Mouse (Mus musculus): ENCODE data around the gene Pnpo.

Pnpo gene

GRCm38 (mm10) chr11:96969746-96970145 is 26.0 kb upstream of the Pnpo start:
- DNase-seq (ENCODE audit: low spot score), result no peak

- no peak for DNase-seq (ENCODE audit: low spot score)
These were observed 25.5 kb upstream of the Pnpo start for GRCm38 (mm10) chr11:96969280-96969722.

GRCm38 (mm10) chr11:96968476-96968875 is 24.7 kb upstream of the Pnpo start:
- no peak for DNase-seq (ENCODE audit: low spot score)

GRCm38 (mm10) chr11:96967544-96968269 is 23.9 kb upstream of the Pnpo start:
- DNase-seq (ENCODE audit: low spot score), result no peak

- DNase-seq (ENCODE audit: low spot score), result no peak
These were observed 23.2 kb upstream of the Pnpo start for GRCm38 (mm10) chr11:96966914-96967543.

GRCm38 (mm10) chr11:96966172-96966571 is 22.4 kb upstream of the Pnpo start:
- DNase-seq (ENCODE audit: low spot score), result no peak

GRCm38 (mm10) chr11:96963580-96963979 is 19.8 kb upstream of the Pnpo start:
- DNase-seq (ENCODE audit: low spot score), result peak; percentile 81

- DNase-seq (ENCODE audit: low spot score), result no peak
These were observed 13.4 kb upstream of the Pnpo start for GRCm38 (mm10) chr11:96957061-96957805.

- DNase-seq (ENCODE audit: low spot score), result no peak
These were observed 12.4 kb upstream of the Pnpo start for GRCm38 (mm10) chr11:96956009-96956724.

GRCm38 (mm10) chr11:96955094-96955493 is 11.3 kb upstream of the Pnpo start:
- DNase-seq (ENCODE audit: low spot score), result no peak

- no peak for DNase-seq (ENCODE audit: low spot score)
These were observed 9.1 kb upstream of the Pnpo start for GRCm38 (mm10) chr11:96952896-96953295.

GRCm38 (mm10) chr11:96952426-96952825 is 8.6 kb upstream of the Pnpo start:
- no peak for DNase-seq (ENCODE audit: low spot score)

GRCm38 (mm10) chr11:96950767-96951166 is 7.0 kb upstream of the Pnpo start:
- no peak for DNase-seq (ENCODE audit: low spot score)

- DNase-seq (ENCODE audit: low spot score), result no peak
These were observed 4.1 kb upstream of the Pnpo start for GRCm38 (mm10) chr11:96947849-96948248.

GRCm38 (mm10) chr11:96946498-96946897 is 2.7 kb upstream of the Pnpo start:
- DNase-seq (ENCODE audit: low spot score), result no peak

GRCm38 (mm10) chr11:96944844-96945580 is 1.2 kb upstream of the Pnpo start:
- no peak for DNase-seq (ENCODE audit: low spot score)

GRCm38 (mm10) chr11:96941989-96942590 is 1.7 kb downstream of the Pnpo start:
- no peak for DNase-seq (ENCODE audit: low spot score)

GRCm38 (mm10) chr11:96940578-96941465 is 3.0 kb downstream of the Pnpo start:
- no peak for DNase-seq (ENCODE audit: low spot score)

- DNase-seq (ENCODE audit: low spot score), result no peak
These were observed 5.4 kb downstream of the Pnpo start for GRCm38 (mm10) chr11:96938426-96938800.

Data from left cerebral cortex, adult 11 months (tissue).